Mouse (Mus musculus) subcutaneous adipose tissue, adult 2 months (tissue): ENCODE results near the gene Med25. TPM values are rescaled to one million over a fixed set of nuclear protein-coding genes. Genes with fewer than 3 reads are reported as not detected.

ENCODE experiments used
- polyA plus RNA-seq: library from polyadenylated mRNA; depleted of rRNA; stranded (reverse); fragments of >200 nt; gene quantifications from 2 replicates; pipeline ENCODE4 v1.2.3, GENCODE M21; 2012; ENCODE audit warnings: low replicate concordance; rRNA removed

The Med25 gene
- polyA plus RNA-seq = 93.4 and 172 TPM in 2 replicates

GRCm38 (mm10) chr7:44892276-44892921 lies at the start of gene Med25:
Gene Med25 (minus strand): TSS chr7:44892712.

DNA sequence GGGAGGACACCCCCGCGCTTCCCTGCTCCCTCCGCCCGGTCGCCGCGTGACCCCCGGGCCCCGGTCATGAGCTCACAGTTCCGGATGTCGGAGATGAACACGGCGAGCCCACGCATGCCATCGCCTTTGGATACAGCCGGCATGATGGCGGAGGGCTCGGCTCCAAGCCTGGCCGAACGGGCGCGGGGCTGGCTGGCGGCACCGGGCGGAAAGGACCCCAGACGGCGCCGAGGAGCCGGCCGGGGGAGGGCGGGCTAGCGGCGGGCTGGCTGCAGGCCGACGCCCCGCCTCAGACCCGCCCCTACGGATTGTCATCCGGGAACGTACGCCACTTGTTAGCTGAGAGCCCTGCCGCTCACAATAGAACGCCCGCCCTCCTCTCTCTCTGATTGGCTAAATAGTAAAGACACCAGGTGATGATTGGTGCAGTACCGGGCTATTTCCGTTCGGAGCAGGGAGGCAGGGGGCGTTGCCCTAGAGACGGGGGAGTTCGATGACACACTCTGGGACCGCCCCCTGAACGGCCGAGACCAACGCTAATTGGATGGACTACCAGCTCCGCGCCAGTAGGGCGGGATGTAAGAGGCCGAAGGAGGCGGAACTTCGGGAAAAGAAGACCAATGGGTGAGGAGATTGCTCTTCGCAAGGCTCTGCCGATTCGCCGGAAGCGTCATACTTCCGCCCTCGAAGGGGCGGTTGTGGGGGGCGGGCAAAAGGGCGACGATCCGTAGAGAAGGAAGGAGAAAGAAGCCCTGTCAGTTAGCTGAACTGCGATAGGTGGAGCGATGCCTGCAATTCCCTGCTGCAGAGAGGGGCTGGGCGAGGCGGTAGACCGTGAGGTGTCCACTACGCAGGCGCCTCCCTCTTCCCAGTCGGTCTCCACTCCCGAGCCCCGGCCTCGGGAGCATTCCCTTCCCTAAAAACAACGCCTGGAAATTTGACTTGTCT lies 37.0 kb upstream of the Med25 start, which contains the start of gene Ap2a1:
Gene Ap2a1 (minus strand): TSS at position 293 of the 948 bp plus-strand sequence.

DNA sequence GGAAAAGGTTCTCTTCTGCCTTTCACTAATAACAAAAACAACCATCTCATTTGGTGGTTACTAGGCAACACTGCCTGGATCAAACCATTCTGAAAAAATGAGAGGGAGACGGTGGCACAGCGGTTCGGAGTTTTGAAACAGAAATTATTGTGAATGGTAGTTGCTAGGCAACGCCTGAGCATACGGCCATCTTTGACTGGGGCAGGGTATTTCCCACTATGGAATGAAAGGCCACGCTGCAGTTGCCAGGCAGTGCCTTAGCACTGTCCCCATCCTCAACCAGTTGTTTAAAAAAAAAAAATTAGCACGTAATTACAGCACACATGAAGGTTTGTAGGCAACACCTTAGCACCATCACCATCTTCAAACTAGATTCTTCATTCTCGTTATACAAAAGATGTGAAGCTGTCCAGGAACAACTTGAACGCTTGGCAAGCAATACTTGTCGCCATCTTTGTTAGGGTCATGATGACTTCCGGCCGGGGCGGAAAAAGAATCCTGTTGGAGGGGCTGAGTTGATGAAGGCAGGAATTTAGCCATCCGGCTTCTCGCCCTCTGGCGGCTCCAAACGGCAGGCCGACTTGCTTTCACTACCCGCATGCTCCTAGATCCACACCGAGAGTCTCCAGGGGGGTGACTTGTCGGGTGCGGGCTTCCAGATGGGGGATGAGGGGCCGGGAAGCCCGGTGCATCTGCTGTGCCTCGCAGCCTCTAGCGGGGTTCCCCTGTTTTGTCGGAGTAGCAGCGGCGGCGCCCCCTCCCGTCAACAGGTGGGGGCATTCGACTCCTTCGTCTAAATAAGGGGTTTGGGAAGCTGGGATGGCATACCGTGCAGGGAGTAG lies 3.3 kb upstream of the Med25 start, which contains the start of gene Fuz:
Gene Fuz (plus strand): TSS at position 487 of the 842 bp plus-strand sequence.

DNA sequence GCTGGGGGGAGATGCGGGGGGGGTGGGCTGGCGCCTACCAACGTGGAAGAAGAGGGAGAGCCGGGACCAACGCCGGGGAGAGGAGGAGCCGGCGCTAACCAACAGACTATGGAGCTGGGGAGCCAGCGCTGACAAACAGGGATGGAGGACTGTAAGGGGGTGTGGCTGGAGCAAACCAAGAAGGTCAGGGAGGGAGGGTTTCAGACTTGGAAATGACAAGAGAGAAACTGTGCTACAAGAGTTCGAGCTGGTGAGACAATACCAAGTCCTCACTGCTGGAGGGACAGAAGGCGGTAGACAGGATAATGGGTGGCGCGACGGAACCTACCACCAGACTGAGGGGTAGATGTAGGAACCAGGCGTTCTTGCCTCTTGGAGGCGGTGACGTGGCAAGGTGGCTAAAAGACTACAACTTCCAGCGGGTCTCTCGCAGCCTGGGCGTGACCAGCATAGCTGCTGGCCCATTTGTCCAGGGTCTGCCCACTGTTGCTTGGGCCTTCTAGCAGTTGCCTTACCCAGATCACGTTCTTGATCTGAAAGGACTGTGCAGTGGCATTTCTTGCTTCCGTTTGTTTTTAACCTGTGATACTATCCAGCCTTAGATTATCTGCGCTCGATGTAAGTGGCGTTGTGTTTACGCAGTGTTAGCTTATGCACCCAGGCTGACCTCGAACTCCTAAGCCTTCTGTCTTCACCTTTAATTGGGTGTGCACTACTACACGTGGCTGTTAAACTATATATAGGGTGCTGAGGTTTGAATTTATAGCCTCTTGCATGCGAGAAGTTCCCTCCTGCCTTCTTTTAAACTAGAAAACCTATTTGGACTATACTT lies 22.6 kb downstream of the Med25 start, which contains the start of gene Ptov1:
Gene Ptov1 (minus strand): TSS at position 92 of the 832 bp plus-strand sequence.

DNA sequence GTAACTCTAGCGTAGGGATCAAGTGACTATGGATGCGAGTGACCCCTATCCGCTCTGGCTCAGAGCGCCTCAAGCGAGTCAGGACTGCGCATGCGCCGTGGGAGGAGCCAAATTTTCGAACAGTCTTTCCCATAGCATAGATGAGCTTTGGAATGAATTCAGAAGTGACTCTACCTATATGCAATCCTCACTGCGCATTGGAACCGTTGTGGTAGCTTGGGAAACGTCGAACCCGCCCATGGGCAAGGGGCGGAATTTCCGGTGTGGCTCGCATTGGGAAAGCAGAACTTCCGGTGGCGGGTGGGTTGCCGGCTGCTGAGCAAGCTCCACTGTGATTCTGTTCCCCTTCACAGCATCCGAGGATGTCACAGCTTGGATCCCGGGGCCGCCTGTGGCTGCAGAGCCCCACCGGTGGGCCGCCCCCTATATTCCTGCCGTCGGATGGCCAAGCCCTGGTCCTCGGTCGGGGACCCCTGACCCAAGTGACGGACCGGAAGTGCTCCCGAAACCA lies 35.4 kb downstream of the Med25 start, which contains the start of gene Pnkp:
Gene Pnkp (plus strand): TSS at position 98 of the 511 bp plus-strand sequence.

GRCm38 (mm10) chr7:44848561-44849415 lies 43.7 kb downstream of the Med25 start, which contains the start of the genes Akt1s1 and Tbc1d17:
Gene Akt1s1 (plus strand): TSS chr7:44848991.
Gene Tbc1d17 (minus strand): TSS chr7:44849079.

Other genes starting within 250 kb of the Med25 start
- 4.1 and 12.7 TPM in 2 replicates for gene Myh14, start 221.9 kb downstream of the Med25 start, polyA plus RNA-seq
- gene Izumo2, start 184.0 kb downstream of the Med25 start, polyA plus RNA-seq = not detected in 2 replicates
- 29.0 and 48.8 TPM in 2 replicates for gene Vrk3, start 144.3 kb downstream of the Med25 start, polyA plus RNA-seq
- gene Zfp473, start 141.7 kb downstream of the Med25 start, polyA plus RNA-seq = 0.20 and 0.54 TPM in 2 replicates
- 35.6 and 77.6 TPM in 2 replicates for gene Nup62, start 76.6 kb downstream of the Med25 start, polyA plus RNA-seq
- 3.9 and 4.0 TPM in 2 replicates for gene Il4i1, start 76.3 kb downstream of the Med25 start, polyA plus RNA-seq
- gene Atf5, start 76.1 kb downstream of the Med25 start, polyA plus RNA-seq = 211 and 305 TPM in 2 replicates
- gene Akt1s1, start 43.7 kb downstream of the Med25 start, polyA plus RNA-seq = 87.7 and 129 TPM in 2 replicates
- gene Tbc1d17, start 43.6 kb downstream of the Med25 start, polyA plus RNA-seq = 125 and 126 TPM in 2 replicates
- 45.1 and 47.8 TPM in 2 replicates for gene Pnkp, start 35.6 kb downstream of the Med25 start, polyA plus RNA-seq
- gene Ptov1, start 22.9 kb downstream of the Med25 start, polyA plus RNA-seq = 245 and 426 TPM in 2 replicates
- 48.5 and 82.0 TPM in 2 replicates for gene Fuz, start 3.4 kb upstream of the Med25 start, polyA plus RNA-seq
- gene Ap2a1, start 36.8 kb upstream of the Med25 start, polyA plus RNA-seq = 91.4 and 108 TPM in 2 replicates
- gene Tsks, start 50.5 kb upstream of the Med25 start, polyA plus RNA-seq = 0.21 and 0.22 TPM in 2 replicates
- gene Cpt1c, start 82.1 kb upstream of the Med25 start, polyA plus RNA-seq = 21.7 and 88.9 TPM in 2 replicates
- gene Prmt1, start 93.9 kb upstream of the Med25 start, polyA plus RNA-seq = 148 and 347 TPM in 2 replicates
- 111 and 156 TPM in 2 replicates for gene Irf3, start 104.9 kb upstream of the Med25 start, polyA plus RNA-seq
- 30.2 and 45.2 TPM in 2 replicates for gene Bcl2l12, start 106.0 kb upstream of the Med25 start, polyA plus RNA-seq
- gene Scaf1, start 123.7 kb upstream of the Med25 start, polyA plus RNA-seq = 67.6 and 79.5 TPM in 2 replicates
- 286 and 584 TPM in 2 replicates for gene Rras, start 125.2 kb upstream of the Med25 start, polyA plus RNA-seq
- 8.6 and 15.5 TPM in 2 replicates for gene Prr12, start 160.2 kb upstream of the Med25 start, polyA plus RNA-seq
- 68.3 and 84.1 TPM in 2 replicates for gene Nosip, start 169.7 kb upstream of the Med25 start, polyA plus RNA-seq
- 73.3 and 99.8 TPM in 2 replicates for gene Prrg2, start 170.0 kb upstream of the Med25 start, polyA plus RNA-seq
- gene Rcn3, start 199.5 kb upstream of the Med25 start, polyA plus RNA-seq = 89.2 and 448 TPM in 2 replicates
- gene Fcgrt, start 211.1 kb upstream of the Med25 start, polyA plus RNA-seq = 195 and 315 TPM in 2 replicates
- gene Rps11, start 231.7 kb upstream of the Med25 start, polyA plus RNA-seq = 294 and 506 TPM in 2 replicates
- 1,583 and 3,800 TPM in 2 replicates for gene Rpl13a, start 236.0 kb upstream of the Med25 start, polyA plus RNA-seq
- gene Gm45713, start 243.5 kb upstream of the Med25 start, polyA plus RNA-seq = 5.4 and 12.9 TPM in 2 replicates
- gene Flt3l, start 243.7 kb upstream of the Med25 start, polyA plus RNA-seq = 62.3 and 91.9 TPM in 2 replicates